Mouse (Mus musculus) embryo, embryonic 10 days (tissue): ENCODE data around the gene Kcnmb4.

Experiments
- DNase-seq: peaks from one replicate; pipeline ENCODE4 v3.0.0-alpha.2; 2015; ENCODE audit warnings: low spot score

Gene Kcnmb4

GRCm38 (mm10) chr10:116450621-116451020, 23.1 kb downstream of the Kcnmb4 start:
- no peak for DNase-seq

- no peak for DNase-seq
Measured at GRCm38 (mm10) chr10:116448166-116448565, 25.5 kb downstream of the Kcnmb4 start.

- no peak for DNase-seq
Measured at GRCm38 (mm10) chr10:116447176-116447575, 26.5 kb downstream of the Kcnmb4 start.

- no peak for DNase-seq
Measured at GRCm38 (mm10) chr10:116446040-116446439, 27.6 kb downstream of the Kcnmb4 start.

GRCm38 (mm10) chr10:116444826-116445225, 28.9 kb downstream of the Kcnmb4 start:
- DNase-seq: no peak

GRCm38 (mm10) chr10:116444371-116444770, 29.3 kb downstream of the Kcnmb4 start:
- no peak for DNase-seq

- DNase-seq: no peak
Measured at GRCm38 (mm10) chr10:116440946-116441345, 32.7 kb downstream of the Kcnmb4 start.

- DNase-seq: no peak
Measured at GRCm38 (mm10) chr10:116440088-116440487, 33.6 kb downstream of the Kcnmb4 start.

GRCm38 (mm10) chr10:116435455-116435854, 38.2 kb downstream of the Kcnmb4 start:
- no peak for DNase-seq

- DNase-seq: no peak
Measured at GRCm38 (mm10) chr10:116432421-116432820, 41.3 kb downstream of the Kcnmb4 start.

- no peak for DNase-seq
Measured at GRCm38 (mm10) chr10:116428026-116428780, 45.5 kb downstream of the Kcnmb4 start.

- no peak for DNase-seq
Measured at GRCm38 (mm10) chr10:116426176-116426575, 47.5 kb downstream of the Kcnmb4 start.

GRCm38 (mm10) chr10:116424921-116425320, 48.8 kb downstream of the Kcnmb4 start:
- no peak for DNase-seq

GRCm38 (mm10) chr10:116422551-116422950, 51.1 kb downstream of the Kcnmb4 start:
- no peak for DNase-seq

- no peak for DNase-seq
Measured at GRCm38 (mm10) chr10:116420976-116421375, 52.7 kb downstream of the Kcnmb4 start.

GRCm38 (mm10) chr10:116418121-116418726, 55.5 kb downstream of the Kcnmb4 start:
- DNase-seq: no peak

GRCm38 (mm10) chr10:116416726-116417125, 57.0 kb downstream of the Kcnmb4 start:
- DNase-seq: no peak

- DNase-seq: no peak
Measured at GRCm38 (mm10) chr10:116416142-116416541, 57.5 kb downstream of the Kcnmb4 start.

GRCm38 (mm10) chr10:116410826-116411225, 62.9 kb downstream of the Kcnmb4 start:
- DNase-seq: no peak

- no peak for DNase-seq
Measured at GRCm38 (mm10) chr10:116407684-116408359, 65.9 kb downstream of the Kcnmb4 start.

GRCm38 (mm10) chr10:116405011-116405410, 68.7 kb downstream of the Kcnmb4 start:
- DNase-seq: no peak

- no peak for DNase-seq
Measured at GRCm38 (mm10) chr10:116403679-116404078, 70.0 kb downstream of the Kcnmb4 start.
